Mouse (Mus musculus) heart, embryonic 16.5 days (tissue): ENCODE results near the gene Mpp2. TPM values are rescaled to one million over a fixed set of nuclear protein-coding genes. Genes with fewer than 3 reads are reported as not detected.

Experiments
- ATAC-seq: fragments of 200-750 bp; cut with Nextera tagmentation; replicated peaks from 2 replicates; pipeline ENCODE4 v1.8.0; 2017; ENCODE audit warnings: moderate number of reproducible peaks; ENCODE audit not compliant: insufficient read depth, low FRiP score; ENCODE audit errors: extremely low read depth
- H3K27ac ChIP-seq: fragments of 300-500 bp; sonication (generic); 2 replicates; pipeline ENCODE4 v1.5.1; 2014; ENCODE audit warnings: mild to moderate bottlenecking, low read length, control low read depth, moderate library complexity
- H3K27me3 ChIP-seq: fragments of 300-500 bp; sonication (generic); 2 replicates; pipeline ENCODE4 v1.6.1; 2014; ENCODE audit warnings: low read length, mixed read lengths; ENCODE audit not compliant: control insufficient read depth, insufficient read depth
- H3K36me3 ChIP-seq: fragments of 300-500 bp; sonication (generic); 2 replicates; pipeline ENCODE4 v1.6.1; 2014; ENCODE audit not compliant: control insufficient read depth, insufficient read depth
- H3K4me1 ChIP-seq: fragments of 300-500 bp; sonication (generic); 2 replicates; pipeline ENCODE4 v1.6.1; 2014; ENCODE audit warnings: low read length, mixed read lengths; ENCODE audit not compliant: control insufficient read depth, insufficient read depth
- H3K4me2 ChIP-seq: fragments of 300-500 bp; sonication (generic); 2 replicates; pipeline ENCODE4 v1.6.1; 2014; ENCODE audit warnings: low read depth, mild to moderate bottlenecking, control low read depth, low read length
- H3K4me3 ChIP-seq: fragments of 300-500 bp; sonication (generic); 2 replicates; pipeline ENCODE4 v1.5.1; 2014; ENCODE audit warnings: mild to moderate bottlenecking, control low read depth, low read length
- H3K9ac ChIP-seq: fragments of 300-500 bp; sonication (generic); 2 replicates; pipeline ENCODE4 v1.6.1; 2014; ENCODE audit warnings: low read length, control low read depth
- H3K9me3 ChIP-seq: fragments of 300-500 bp; sonication (generic); replicated peaks from 2 replicates; pipeline ENCODE4 v1.6.1; 2016; ENCODE audit warnings: low read length; ENCODE audit not compliant: control insufficient read depth
- WGBS: fragments of 180-500 bp; shearing (Covaris S2); extraction: QIAGEN DNeasy Blood & Tissue Kit; methylation state at CpG from one replicate; pipeline ENCODE4 v1.1.7; 2014; 5-methylcytosine and 5-hydroxymethylcytosine counted together
- polyA plus RNA-seq: library from polyadenylated mRNA; unstranded; fragments of >200 nt; fragmentation: Nextera tagmentation; extraction: Ambion mirVana; gene quantifications from 2 replicates; pipeline ENCODE4 v1.2.1, GENCODE M21; 2015

The Mpp2 gene
- polyA plus RNA-seq, result 6.6 and 9.1 TPM in 2 replicates

- peak within 1 kb of the TSS; percentile 71 for H3K4me3 ChIP-seq
- H3K4me2 ChIP-seq, result peak within 1 kb of the TSS; percentile 98
- H3K27me3 ChIP-seq, result peaks cover 3% of the 10 kb centered on the region; the same call in 1 of the 2 replicates
- ATAC-seq, result peak; percentile 72
- peak within 1 kb of the TSS; percentile 79 for H3K27ac ChIP-seq
- peaks cover 13% of the 10 kb centered on the region for H3K4me1 ChIP-seq
- H3K9me3 ChIP-seq, result no peaks in the 10 kb centered on the region
- under 1% methylated on average over 49 of the region's 49 CpGs for WGBS
- H3K9ac ChIP-seq, result peak within 1 kb of the TSS; percentile 76
- H3K36me3 ChIP-seq, result no peaks in the 10 kb centered on the region
These were observed at the start of gene Mpp2 for GRCm38 (mm10) chr11:102087931-102088898. Gene Mpp2 (minus strand): TSS chr11:102088515.

- H3K27ac ChIP-seq, result no peak overlapping the region
- ATAC-seq, result no peak
- H3K4me1 ChIP-seq, result 0 out of 2 replicates have a peak, but pooled peaks cover 2% of the 10 kb centered on the region
- H3K27me3 ChIP-seq, result 0 out of 2 replicates have a peak, but pooled peaks cover 6% of the 10 kb centered on the region
- H3K9ac ChIP-seq, result no peak overlapping the region
- no peaks in the 10 kb centered on the region for H3K36me3 ChIP-seq
- H3K4me3 ChIP-seq, result peak overlapping the region; percentile 34
- 37% methylated on average over 13 of the region's 13 CpGs for WGBS
- H3K4me2 ChIP-seq, result peak overlapping the region; percentile 61
- H3K9me3 ChIP-seq, result no peaks in the 10 kb centered on the region
These were observed 49.5 kb upstream of the Mpp2 start for GRCm38 (mm10) chr11:102137625-102138446.

GRCm38 (mm10) chr11:102134516-102134915, 46.2 kb upstream of the Mpp2 start:
- Histone ChIP-seq H3K4me3 (no peak overlapping the region), H3K4me2 (no peak overlapping the region), H3K27me3 (no peaks in the 10 kb centered on the region), H3K27ac (no peak overlapping the region), H3K9ac (no peak overlapping the region), H3K36me3 (no peaks in the 10 kb centered on the region), H3K4me1 (0 out of 2 replicates have a peak, but pooled peaks cover 2% of the 10 kb centered on the region), H3K9me3 (no peaks in the 10 kb centered on the region)
- 25% methylated on average over 4 of the region's 4 CpGs for WGBS
- ATAC-seq, result no peak

- Histone ChIP-seq H3K9ac (no peak overlapping the region), H3K9me3 (peaks cover 5% of the 10 kb centered on the region; the same call in 1 of the 2 replicates), H3K4me3 (no peak overlapping the region), H3K27me3 (peaks cover 6% of the 10 kb centered on the region; the same call in 1 of the 2 replicates), H3K27ac (no peak overlapping the region), H3K4me2 (no peak overlapping the region), H3K4me1 (no peaks in the 10 kb centered on the region), H3K36me3 (no peaks in the 10 kb centered on the region)
- 66% methylated on average over 6 of the region's 6 CpGs for WGBS
- no peak for ATAC-seq
These were observed 29.1 kb upstream of the Mpp2 start for GRCm38 (mm10) chr11:102117386-102117785.

- no peak overlapping the region for H3K9ac ChIP-seq
- no peak overlapping the region for H3K27ac ChIP-seq
- WGBS, result 44% methylated on average over 8 of the region's 8 CpGs
- no peak overlapping the region for H3K4me3 ChIP-seq
- H3K27me3 ChIP-seq, result peaks cover 7% of the 10 kb centered on the region; the same call in 1 of the 2 replicates
- H3K4me1 ChIP-seq, result no peaks in the 10 kb centered on the region
- peaks cover 5% of the 10 kb centered on the region; the same call in 1 of the 2 replicates for H3K9me3 ChIP-seq
- no peaks in the 10 kb centered on the region for H3K36me3 ChIP-seq
- ATAC-seq, result no peak
- no peak overlapping the region for H3K4me2 ChIP-seq
These were observed 27.9 kb upstream of the Mpp2 start for GRCm38 (mm10) chr11:102116241-102116640.

- Histone ChIP-seq H3K36me3 (no peaks in the 10 kb centered on the region), H3K27ac (no peak overlapping the region), H3K4me1 (no peaks in the 10 kb centered on the region), H3K9me3 (no peaks in the 10 kb centered on the region), H3K9ac (no peak overlapping the region), H3K4me2 (no peak overlapping the region), H3K4me3 (no peak overlapping the region), H3K27me3 (peaks cover 34% of the 10 kb centered on the region)
- no peak for ATAC-seq
- WGBS, result 33% methylated on average over 5 of the region's 5 CpGs
These were observed 23.3 kb upstream of the Mpp2 start for GRCm38 (mm10) chr11:102111576-102111975.

GRCm38 (mm10) chr11:102107732-102108131, 19.4 kb upstream of the Mpp2 start, which contains the start of gene Pyy:
Gene Pyy (minus strand): TSS chr11:102107832.
- no peaks in the 10 kb centered on the region for H3K4me1 ChIP-seq
- no peak for ATAC-seq
- H3K27ac ChIP-seq, result no peak within 1 kb of the TSS
- peaks cover 56% of the 10 kb centered on the region for H3K27me3 ChIP-seq
- no peak within 1 kb of the TSS for H3K9ac ChIP-seq
- 8% methylated on average over 9 of the region's 9 CpGs for WGBS
- no peak within 1 kb of the TSS for H3K4me2 ChIP-seq
- no peaks in the 10 kb centered on the region for H3K9me3 ChIP-seq
- H3K4me3 ChIP-seq, result no peak within 1 kb of the TSS
- H3K36me3 ChIP-seq, result no peaks in the 10 kb centered on the region

GRCm38 (mm10) chr11:102106911-102107310, 18.6 kb upstream of the Mpp2 start:
- no peak overlapping the region for H3K9ac ChIP-seq
- peaks cover 56% of the 10 kb centered on the region for H3K27me3 ChIP-seq
- no peak for ATAC-seq
- H3K4me2 ChIP-seq, result no peak overlapping the region
- H3K4me3 ChIP-seq, result no peak overlapping the region
- WGBS, result 2% methylated on average over 18 of the region's 21 CpGs
- H3K27ac ChIP-seq, result no peak overlapping the region
- H3K9me3 ChIP-seq, result no peaks in the 10 kb centered on the region
- H3K4me1 ChIP-seq, result peaks cover 4% of the 10 kb centered on the region; the same call in 1 of the 2 replicates
- H3K36me3 ChIP-seq, result no peaks in the 10 kb centered on the region
